Mouse (Mus musculus) thymus, postnatal 4 days (tissue): Measurements from ENCODE around the gene Atad2b.

Experiments used
- DNase-seq: peaks from one replicate; pipeline ENCODE4 v3.0.0; 2021

Atad2b gene

GRCm38 (mm10) chr12:5087787-5088519 is 170.8 kb downstream of the Atad2b start:
- DNase-seq = no peak

- DNase-seq = no peak
Observed at GRCm38 (mm10) chr12:5088639-5089038, 171.5 kb downstream of the Atad2b start.
